Mouse (Mus musculus) neural tube, embryonic 14.5 days (tissue): ENCODE data around the gene Ighmbp2. TPM values are rescaled to one million over a fixed set of nuclear protein-coding genes. Genes with fewer than 3 reads are reported as not detected.

ENCODE experiments used
- ATAC-seq: fragments of 200-750 bp; cut with Nextera tagmentation; 2 replicates; pipeline ENCODE4 v1.8.0; 2017; ENCODE audit warnings: low read depth, mild to moderate bottlenecking, moderate TSS enrichment, moderate library complexity
- H3K27ac ChIP-seq: fragments of 300-500 bp; sonication (generic); 2 replicates; pipeline ENCODE4 v1.5.1; 2014; ENCODE audit warnings: low read depth, mild to moderate bottlenecking, control low read depth, low read length, moderate library complexity, mixed read lengths
- H3K27me3 ChIP-seq: fragments of 300-500 bp; sonication (generic); 2 replicates; pipeline ENCODE4 v1.6.1; 2014; ENCODE audit warnings: low read length; ENCODE audit not compliant: control insufficient read depth, insufficient read depth
- H3K36me3 ChIP-seq: fragments of 300-500 bp; sonication (generic); 2 replicates; pipeline ENCODE4 v1.6.1; 2014; ENCODE audit warnings: low read length, mixed read lengths; ENCODE audit not compliant: control insufficient read depth, insufficient read depth
- H3K4me1 ChIP-seq: fragments of 300-500 bp; sonication (generic); 2 replicates; pipeline ENCODE4 v1.6.1; 2014; ENCODE audit warnings: low read length; ENCODE audit not compliant: control insufficient read depth, insufficient read depth
- H3K4me2 ChIP-seq: fragments of 300-500 bp; sonication (generic); 2 replicates; pipeline ENCODE4 v1.6.1; 2014; ENCODE audit warnings: mild to moderate bottlenecking, low read depth, low read length, control low read depth
- H3K4me3 ChIP-seq: fragments of 300-500 bp; sonication (generic); 2 replicates; pipeline ENCODE4 v1.5.1; 2014; ENCODE audit warnings: low read depth, low read length, control low read depth, mixed read lengths
- H3K9ac ChIP-seq: fragments of 300-500 bp; sonication (generic); replicated peaks from 2 replicates; pipeline ENCODE4 v1.6.1; 2014; ENCODE audit warnings: low read depth, mild to moderate bottlenecking, control low read depth, low read length, mixed read lengths
- H3K9me3 ChIP-seq: fragments of 300-500 bp; sonication (generic); 2 replicates; pipeline ENCODE4 v1.6.1; 2016; ENCODE audit warnings: low read length; ENCODE audit not compliant: control insufficient read depth
- WGBS: fragments of 180-500 bp; shearing (Covaris S2); extraction: QIAGEN DNeasy Blood & Tissue Kit; methylation state at CpG from one replicate; pipeline ENCODE4 v1.1.7; 2014; 5-methylcytosine and 5-hydroxymethylcytosine counted together
- polyA plus RNA-seq: library from polyadenylated mRNA; unstranded; fragments of >200 nt; fragmentation: Nextera tagmentation; extraction: Ambion mirVana; gene quantifications from 2 replicates; pipeline ENCODE4 v1.2.1, GENCODE M21; 2014

The Ighmbp2 gene
- polyA plus RNA-seq, 1 experiment from 2014 or later: 9.6 TPM

- Histone ChIP-seq H3K4me1 (peaks cover 10% of the 10 kb centered on the region; the same call in 1 of the 2 replicates), H3K27me3 (peaks cover 21% of the 10 kb centered on the region), H3K4me2 (peak within 1 kb of the TSS; percentile 57), H3K4me3 (peak within 1 kb of the TSS; percentile 50), H3K27ac (no peak within 1 kb of the TSS), H3K9me3 (no peaks in the 10 kb centered on the region), H3K9ac (peak within 1 kb of the TSS; percentile 44; the same call in 1 of the 2 replicates), H3K36me3 (no peaks in the 10 kb centered on the region)
- WGBS: 5% methylated on average over 26 of the region's 26 CpGs
- ATAC-seq: no peak
Observed at GRCm38 (mm10) chr19:3322261-3322969, 39.6 kb upstream of the Ighmbp2 start, which contains the start of gene Cpt1a. Gene Cpt1a (plus strand): TSS chr19:3322334.

- Histone ChIP-seq H3K4me3 (no peak overlapping the region), H3K36me3 (no peaks in the 10 kb centered on the region)
- ATAC-seq: no peak
Observed at GRCm38 (mm10) chr19:3321617-3322016, 38.8 kb upstream of the Ighmbp2 start.

GRCm38 (mm10) chr19:3320801-3321200, 38.0 kb upstream of the Ighmbp2 start:
- Histone ChIP-seq H3K36me3 (no peaks in the 10 kb centered on the region), H3K27ac (no peak overlapping the region), H3K9me3 (no peaks in the 10 kb centered on the region), H3K27me3 (peaks cover 21% of the 10 kb centered on the region), H3K9ac (no peak overlapping the region), H3K4me1 (peaks cover 10% of the 10 kb centered on the region; the same call in 1 of the 2 replicates), H3K4me3 (no peak overlapping the region), H3K4me2 (no peak overlapping the region)
- no peak for ATAC-seq
- 81% methylated on average over 3 of the region's 3 CpGs for WGBS

More at GRCm38 (mm10) chr19:3321617-3322016, 38.8 kb upstream of the Ighmbp2 start:
- Histone ChIP-seq H3K27me3 (peaks cover 21% of the 10 kb centered on the region), H3K4me1 (peaks cover 10% of the 10 kb centered on the region; the same call in 1 of the 2 replicates), H3K4me2 (no peak overlapping the region), H3K9me3 (no peaks in the 10 kb centered on the region), H3K9ac (no peak overlapping the region), H3K27ac (no peak overlapping the region)
- WGBS: 10% methylated on average over 11 of the region's 11 CpGs

- peaks cover 21% of the 10 kb centered on the region for H3K27me3 ChIP-seq
Observed at GRCm38 (mm10) chr19:3320086-3320485, 37.3 kb upstream of the Ighmbp2 start.

GRCm38 (mm10) chr19:3319341-3319740, 36.5 kb upstream of the Ighmbp2 start:
- Histone ChIP-seq H3K4me3 (no peak overlapping the region), H3K27ac (no peak overlapping the region), H3K9ac (no peak overlapping the region), H3K4me2 (no peak overlapping the region), H3K9me3 (no peaks in the 10 kb centered on the region), H3K4me1 (peaks cover 5% of the 10 kb centered on the region; the same call in 1 of the 2 replicates), H3K36me3 (no peaks in the 10 kb centered on the region), H3K27me3 (peaks cover 17% of the 10 kb centered on the region)
- WGBS: 98% methylated on average over 2 of the region's 2 CpGs
- no peak for ATAC-seq

More at GRCm38 (mm10) chr19:3320086-3320485, 37.3 kb upstream of the Ighmbp2 start:
- 81% methylated on average over 7 of the region's 7 CpGs for WGBS
- no peaks in the 10 kb centered on the region for H3K36me3 ChIP-seq
- no peak overlapping the region for H3K9ac ChIP-seq
- no peak for ATAC-seq
- H3K4me2 ChIP-seq: no peak overlapping the region
- H3K4me3 ChIP-seq: no peak overlapping the region
- H3K4me1 ChIP-seq: peaks cover 7% of the 10 kb centered on the region; the same call in 1 of the 2 replicates
- no peak overlapping the region for H3K27ac ChIP-seq
- H3K9me3 ChIP-seq: no peaks in the 10 kb centered on the region

- Histone ChIP-seq H3K27me3 (no peaks in the 10 kb centered on the region), H3K9ac (no peak overlapping the region), H3K27ac (no peak overlapping the region), H3K4me2 (no peak overlapping the region), H3K4me3 (no peak overlapping the region), H3K9me3 (no peaks in the 10 kb centered on the region), H3K4me1 (no peaks in the 10 kb centered on the region), H3K36me3 (no peaks in the 10 kb centered on the region)
- no peak for ATAC-seq
- WGBS: 63% methylated on average over 16 of the region's 16 CpGs
Observed at GRCm38 (mm10) chr19:3307175-3307949, 24.5 kb upstream of the Ighmbp2 start.

- no peaks in the 10 kb centered on the region for H3K4me1 ChIP-seq
- ATAC-seq: no peak
- no peaks in the 10 kb centered on the region for H3K36me3 ChIP-seq
- no peak overlapping the region for H3K27ac ChIP-seq
- no peak overlapping the region for H3K4me2 ChIP-seq
- H3K4me3 ChIP-seq: no peak overlapping the region
- H3K9ac ChIP-seq: no peak overlapping the region
- H3K27me3 ChIP-seq: no peaks in the 10 kb centered on the region
- 71% methylated on average over 4 of the region's 4 CpGs for WGBS
- H3K9me3 ChIP-seq: no peaks in the 10 kb centered on the region
Observed at GRCm38 (mm10) chr19:3304017-3304416, 21.2 kb upstream of the Ighmbp2 start.

GRCm38 (mm10) chr19:3297775-3298174, 15.0 kb upstream of the Ighmbp2 start:
- H3K36me3 ChIP-seq: no peaks in the 10 kb centered on the region
- no peaks in the 10 kb centered on the region for H3K4me1 ChIP-seq
- H3K27ac ChIP-seq: no peak overlapping the region
- no peaks in the 10 kb centered on the region for H3K27me3 ChIP-seq
- no peak overlapping the region for H3K4me3 ChIP-seq
- no peak for ATAC-seq
- no peak overlapping the region for H3K9ac ChIP-seq
- no peaks in the 10 kb centered on the region for H3K9me3 ChIP-seq
- H3K4me2 ChIP-seq: no peak overlapping the region
- 87% methylated on average over 7 of the region's 7 CpGs for WGBS

- H3K4me2 ChIP-seq: no peak overlapping the region
- H3K27ac ChIP-seq: no peak overlapping the region
- no peak overlapping the region for H3K4me3 ChIP-seq
- H3K4me1 ChIP-seq: no peaks in the 10 kb centered on the region
- no peaks in the 10 kb centered on the region for H3K36me3 ChIP-seq
- no peak for ATAC-seq
- H3K27me3 ChIP-seq: no peaks in the 10 kb centered on the region
- H3K9ac ChIP-seq: no peak overlapping the region
- no peaks in the 10 kb centered on the region for H3K9me3 ChIP-seq
Observed at GRCm38 (mm10) chr19:3297034-3297433, 14.2 kb upstream of the Ighmbp2 start.
